Mouse (Mus musculus): ENCODE data around the gene Man1b1.

DNA sequence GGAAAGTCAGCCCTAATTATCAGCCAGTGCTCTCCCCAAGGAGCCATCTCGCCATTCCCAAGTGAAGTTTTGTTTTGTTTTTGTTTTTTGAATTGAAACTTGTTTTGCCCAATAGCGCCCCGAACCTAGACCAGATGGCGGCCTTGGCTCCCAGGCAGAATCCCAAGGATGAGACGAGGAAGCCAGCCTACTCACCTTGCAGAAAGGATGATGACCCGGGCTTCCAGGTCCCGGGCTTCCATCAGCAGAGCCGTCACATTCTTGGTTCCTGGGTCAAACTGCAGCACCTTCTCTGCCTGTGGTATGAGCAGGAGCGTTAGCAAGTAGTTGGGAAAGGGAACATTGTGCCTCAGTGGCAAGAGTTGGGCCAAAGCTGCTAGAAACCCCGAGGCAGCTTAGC lies 22.0 kb upstream of the Man1b1 start:
- no peak for TF ChIP-seq CTCF (IDR thresholded peaks at IDR 0.05; ENCODE audit: low read depth)
- TF ChIP-seq EP300 (optimal IDR thresholded peaks at IDR 0.05), result no peak
